Mouse (Mus musculus) heart, embryonic 13.5 days (tissue): ENCODE results near the gene Cacng5. TPM values are rescaled to one million over a fixed set of nuclear protein-coding genes. Genes with fewer than 3 reads are reported as not detected.
A peak's percentile ranks its signal among the peaks of the same experiment; 100 is the strongest.

Source experiments
- ATAC-seq: fragments of 200-750 bp; cut with Nextera tagmentation; 2 replicates; pipeline ENCODE4 v1.8.0; 2017; ENCODE audit warnings: moderate TSS enrichment; ENCODE audit not compliant: insufficient number of reproducible peaks, low FRiP score, low TSS enrichment; ENCODE audit errors: extremely low read depth
- H3K27ac ChIP-seq: fragments of 300-500 bp; sonication (generic); replicated peaks from 2 replicates; pipeline ENCODE4 v1.5.1; 2015; ENCODE audit warnings: moderate library complexity, mild to moderate bottlenecking, inconsistent platforms
- H3K27me3 ChIP-seq: fragments of 300-500 bp; sonication (generic); replicated peaks from 2 replicates; pipeline ENCODE4 v1.6.1; 2015; ENCODE audit warnings: mild to moderate bottlenecking, inconsistent platforms
- H3K36me3 ChIP-seq: fragments of 300-500 bp; sonication (generic); 2 replicates; pipeline ENCODE4 v1.6.1; 2015; ENCODE audit warnings: mild to moderate bottlenecking, inconsistent platforms
- H3K4me1 ChIP-seq: fragments of 300-500 bp; sonication (generic); 2 replicates; pipeline ENCODE4 v1.6.1; 2015; ENCODE audit warnings: inconsistent platforms
- H3K4me2 ChIP-seq: fragments of 300-500 bp; sonication (generic); 2 replicates; pipeline ENCODE4 v1.6.1; 2015; ENCODE audit warnings: inconsistent platforms, mild to moderate bottlenecking, moderate library complexity
- H3K4me3 ChIP-seq: fragments of 300-500 bp; sonication (generic); 2 replicates; pipeline ENCODE4 v1.5.1; 2015; ENCODE audit warnings: moderate library complexity, mild to moderate bottlenecking, inconsistent platforms
- H3K9ac ChIP-seq: fragments of 300-500 bp; sonication (generic); 2 replicates; pipeline ENCODE4 v1.6.1; 2015; ENCODE audit warnings: inconsistent platforms, mild to moderate bottlenecking, moderate library complexity
- H3K9me3 ChIP-seq: fragments of 300-500 bp; sonication (generic); 2 replicates; pipeline ENCODE4 v1.6.1; 2016; ENCODE audit warnings: inconsistent platforms
- WGBS: fragments of 180-500 bp; shearing (Covaris S2); methylation state at CpG from one replicate; pipeline ENCODE4 v1.1.7; 2015; ENCODE audit warnings: mixed read lengths; 5-methylcytosine and 5-hydroxymethylcytosine counted together
- polyA plus RNA-seq: library from polyadenylated mRNA; unstranded; fragments of >200 nt; fragmentation: Nextera tagmentation; extraction: Ambion mirVana; gene quantifications from 2 replicates; pipeline ENCODE4 v1.2.1, GENCODE M21; 2015

The Cacng5 gene
- polyA plus RNA-seq = 0.04 and 0.07 TPM in 2 replicates

DNA sequence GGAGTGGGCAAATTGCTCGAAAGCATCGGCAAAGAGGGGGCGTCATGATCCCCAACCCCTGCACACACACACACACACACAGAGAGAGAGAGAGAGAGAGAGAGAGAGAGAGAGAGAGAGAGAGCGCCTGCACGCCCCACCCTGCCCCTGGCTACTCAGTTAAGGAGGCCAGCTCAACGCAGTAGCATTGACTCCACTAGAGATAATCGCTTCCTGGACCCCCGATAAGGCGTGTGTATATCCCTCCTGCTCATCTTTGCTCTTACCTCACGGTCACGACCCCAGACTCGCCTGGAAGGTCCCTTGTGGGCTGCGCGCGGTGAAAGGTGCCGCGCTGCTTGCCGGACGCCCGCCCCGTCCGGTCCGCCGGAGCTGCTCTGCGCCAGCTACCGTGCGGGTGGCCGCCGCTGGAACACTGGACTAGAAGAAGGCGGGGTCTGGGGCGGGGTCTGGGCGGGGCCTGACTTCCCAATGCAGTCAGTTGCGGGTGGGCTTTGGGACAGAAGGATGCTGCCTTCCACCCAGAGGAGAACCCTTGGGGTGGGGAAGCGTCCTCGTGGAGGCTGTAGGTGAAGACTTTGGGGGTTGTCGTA is at the start of gene Cacng5:
Gene Cacng5, minus strand, starts transcription at position 422 of the 593 bp plus-strand sequence.
- peak within 1 kb of the TSS; percentile 63 for H3K4me2 ChIP-seq
- no peaks in the 10 kb centered on the region for H3K36me3 ChIP-seq
- H3K4me3 ChIP-seq = peak within 1 kb of the TSS; percentile 39
- WGBS = 7% methylated on average over 36 of the region's 36 CpGs
- H3K9ac ChIP-seq = no peak within 1 kb of the TSS; the same call in 1 of the 2 replicates
- peaks cover under 1% of the 10 kb centered on the region; the same call in 1 of the 2 replicates for H3K9me3 ChIP-seq
- H3K27me3 ChIP-seq = peaks cover 67% of the 10 kb centered on the region
- ATAC-seq = no peak
- no peak within 1 kb of the TSS for H3K27ac ChIP-seq
- H3K4me1 ChIP-seq = 0 out of 2 replicates have a peak, but pooled peaks cover 5% of the 10 kb centered on the region

DNA sequence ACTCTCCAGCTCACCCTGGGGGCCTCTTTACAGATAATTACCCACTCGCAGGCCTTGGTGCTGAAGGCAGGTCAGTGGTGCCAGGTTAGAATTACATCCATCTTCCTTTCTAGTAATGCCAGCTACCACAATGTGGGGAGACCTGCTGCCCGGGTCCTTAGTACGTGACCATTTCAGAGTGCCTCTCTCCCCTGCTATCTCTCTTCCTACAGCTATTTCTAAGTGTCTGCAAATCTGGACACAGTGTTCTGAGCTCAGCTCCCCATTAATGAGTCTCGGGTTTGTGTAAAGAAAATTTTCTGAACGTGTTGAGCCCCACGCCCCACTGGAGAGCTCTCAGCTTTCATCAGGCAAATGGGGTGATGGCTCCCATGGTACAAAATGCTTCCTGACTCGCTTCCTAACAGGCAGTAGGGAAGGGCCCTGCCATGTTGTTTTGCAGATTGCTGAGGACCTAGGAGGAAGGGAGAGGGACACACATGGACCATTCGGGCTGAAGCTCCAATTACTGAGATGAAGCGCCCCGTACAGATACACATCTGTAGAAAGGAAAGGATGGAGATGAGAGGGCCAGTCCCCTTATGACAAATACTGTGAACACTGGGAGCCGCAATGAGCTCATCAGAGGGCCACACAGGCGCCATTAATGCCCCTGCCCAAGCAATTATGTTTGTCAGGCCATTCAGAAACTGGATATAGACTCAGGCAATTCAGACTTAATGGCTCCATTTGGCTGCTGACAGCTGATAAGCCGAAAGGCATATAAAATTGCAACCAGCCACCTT is 42.9 kb upstream of the Cacng5 start:
- H3K27ac ChIP-seq = no peak overlapping the region
- no peak for ATAC-seq
- no peak overlapping the region for H3K4me3 ChIP-seq
- no peaks in the 10 kb centered on the region for H3K27me3 ChIP-seq
- H3K36me3 ChIP-seq = peaks cover 50% of the 10 kb centered on the region
- peaks cover 5% of the 10 kb centered on the region for H3K4me1 ChIP-seq
- WGBS = 80% methylated on average over 13 of the region's 13 CpGs
- H3K9me3 ChIP-seq = 0 out of 2 replicates have a peak, but pooled peaks cover 5% of the 10 kb centered on the region
- H3K9ac ChIP-seq = no peak overlapping the region
- no peak overlapping the region for H3K4me2 ChIP-seq

DNA sequence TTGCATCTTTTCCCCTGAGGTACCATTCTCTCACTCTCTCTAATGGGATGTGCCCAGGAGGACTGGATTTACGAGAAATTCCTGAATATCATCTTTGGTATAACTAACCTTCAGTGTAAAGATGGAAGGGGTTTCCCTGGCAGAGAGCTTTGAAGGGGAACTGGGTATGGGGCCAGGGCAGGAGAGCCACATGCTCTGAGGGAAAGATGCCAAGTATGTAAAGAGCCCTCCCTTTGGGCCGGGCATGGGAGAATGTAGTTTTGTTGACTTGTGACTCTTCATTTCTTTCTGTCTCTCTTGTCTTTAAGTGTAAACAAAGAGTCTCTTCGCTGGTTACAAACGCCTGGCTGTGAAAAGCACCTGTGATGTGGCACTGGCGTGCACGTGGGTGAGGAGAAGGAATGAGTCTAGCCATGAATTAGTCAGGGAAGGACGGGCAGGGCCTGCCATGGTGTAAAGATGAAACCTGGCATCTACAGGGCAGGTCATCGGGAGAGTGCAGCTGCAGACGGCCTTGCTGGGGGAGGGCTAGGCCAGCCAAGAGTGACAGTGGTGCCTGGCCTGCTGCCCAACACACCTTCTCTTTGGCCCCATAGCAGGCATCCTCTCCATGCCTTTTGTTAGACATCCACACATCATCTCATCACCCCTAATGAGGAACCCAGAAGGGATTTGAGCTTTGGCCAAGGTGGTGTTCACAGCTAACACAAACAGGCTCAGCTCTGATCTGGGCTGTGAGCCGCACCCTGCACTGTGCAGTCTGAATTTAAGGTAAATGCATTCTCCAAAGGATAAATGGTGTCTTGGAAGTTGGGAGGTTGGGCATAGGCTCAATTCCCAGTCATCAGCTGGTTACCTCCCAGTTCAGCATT is 40.6 kb upstream of the Cacng5 start:
- Histone ChIP-seq H3K9me3 (0 out of 2 replicates have a peak, but pooled peaks cover 3% of the 10 kb centered on the region), H3K4me1 (peaks cover 19% of the 10 kb centered on the region), H3K27ac (no peak overlapping the region), H3K36me3 (peaks cover 51% of the 10 kb centered on the region), H3K27me3 (no peaks in the 10 kb centered on the region), H3K9ac (no peak overlapping the region), H3K4me2 (no peak overlapping the region), H3K4me3 (no peak overlapping the region)
- WGBS = 78% methylated on average over 10 of the region's 10 CpGs
- no peak for ATAC-seq

DNA sequence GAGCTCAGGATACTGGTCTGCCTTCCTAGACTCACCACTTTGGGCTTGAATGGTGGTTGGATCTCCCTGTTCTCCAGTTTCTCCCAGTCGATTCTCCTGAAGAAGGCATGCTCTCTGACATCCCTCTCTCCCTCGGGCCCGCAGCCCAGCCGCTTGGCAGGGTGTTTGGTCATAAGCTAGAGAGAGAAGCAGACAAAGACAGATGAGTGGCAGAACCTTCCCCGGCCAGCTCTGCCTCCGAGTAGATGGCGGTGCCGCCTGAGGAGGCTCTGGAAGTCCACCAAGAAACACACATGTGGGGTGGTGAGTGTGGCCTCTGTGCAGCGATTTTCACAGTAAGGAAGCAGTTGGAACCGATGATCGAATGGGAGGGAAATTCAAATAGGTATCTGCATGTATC is 36.6 kb upstream of the Cacng5 start:
- H3K9me3 ChIP-seq = no peaks in the 10 kb centered on the region
- no peak overlapping the region for H3K27ac ChIP-seq
- WGBS = 88% methylated on average over 11 of the region's 11 CpGs
- no peak overlapping the region for H3K9ac ChIP-seq
- H3K4me2 ChIP-seq = no peak overlapping the region
- no peak for ATAC-seq
- H3K4me3 ChIP-seq = no peak overlapping the region
- H3K27me3 ChIP-seq = no peaks in the 10 kb centered on the region
- peaks cover 28% of the 10 kb centered on the region for H3K4me1 ChIP-seq
- peaks cover 42% of the 10 kb centered on the region for H3K36me3 ChIP-seq

DNA sequence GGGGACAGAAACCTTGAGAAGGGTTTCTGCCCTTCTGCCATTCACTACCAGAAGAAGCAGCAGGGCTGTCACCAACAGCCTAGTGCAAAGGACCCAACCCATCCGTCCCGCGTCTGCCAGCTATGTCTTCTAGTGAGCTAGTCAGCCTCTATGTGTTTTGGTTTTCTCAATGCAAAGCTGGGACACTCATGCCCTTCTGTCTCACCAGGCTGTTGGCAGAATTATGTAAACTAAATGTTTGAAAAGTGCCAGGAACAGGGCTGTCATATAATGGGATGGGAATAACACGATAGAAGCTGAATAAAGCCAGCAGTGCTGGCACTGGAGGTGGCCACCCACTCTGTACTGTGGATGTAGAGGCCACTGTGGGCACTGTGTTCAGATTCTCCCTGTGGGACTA is 35.8 kb upstream of the Cacng5 start:
- H3K36me3 ChIP-seq = peaks cover 50% of the 10 kb centered on the region
- no peak overlapping the region for H3K4me2 ChIP-seq
- ATAC-seq = no peak
- peaks cover 28% of the 10 kb centered on the region for H3K4me1 ChIP-seq
- H3K27me3 ChIP-seq = no peaks in the 10 kb centered on the region
- no peak overlapping the region for H3K27ac ChIP-seq
- no peak overlapping the region for H3K9ac ChIP-seq
- no peaks in the 10 kb centered on the region for H3K9me3 ChIP-seq
- WGBS = 91% methylated on average over 4 of the region's 4 CpGs
- H3K4me3 ChIP-seq = no peak overlapping the region

DNA sequence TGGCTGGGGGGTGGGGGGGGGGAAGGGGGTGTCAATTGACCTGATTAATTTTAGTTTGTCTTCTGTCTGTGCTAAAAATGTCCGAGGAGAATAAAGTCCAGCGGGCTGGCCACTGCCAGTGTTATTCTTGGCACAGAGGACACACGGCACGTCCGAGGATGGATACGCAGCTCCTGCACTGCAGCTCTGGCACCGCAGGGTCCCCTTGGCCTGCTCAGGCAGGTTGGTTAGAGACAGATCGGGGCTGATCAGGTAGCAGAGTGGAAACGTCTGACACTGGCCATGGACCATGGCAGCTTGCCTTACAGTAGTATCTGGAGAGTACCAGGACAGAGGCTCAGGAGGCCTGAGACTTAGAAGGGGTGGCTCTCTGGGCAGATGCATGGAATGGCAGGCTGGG is 35.4 kb upstream of the Cacng5 start:
- no peaks in the 10 kb centered on the region for H3K27me3 ChIP-seq
- peaks cover 54% of the 10 kb centered on the region for H3K36me3 ChIP-seq
- no peak for ATAC-seq
- WGBS = 52% methylated on average over 9 of the region's 9 CpGs
- H3K4me2 ChIP-seq = no peak overlapping the region
- no peaks in the 10 kb centered on the region for H3K9me3 ChIP-seq
- no peak overlapping the region for H3K9ac ChIP-seq
- H3K4me1 ChIP-seq = peaks cover 28% of the 10 kb centered on the region
- no peak overlapping the region for H3K27ac ChIP-seq
- no peak overlapping the region for H3K4me3 ChIP-seq

DNA sequence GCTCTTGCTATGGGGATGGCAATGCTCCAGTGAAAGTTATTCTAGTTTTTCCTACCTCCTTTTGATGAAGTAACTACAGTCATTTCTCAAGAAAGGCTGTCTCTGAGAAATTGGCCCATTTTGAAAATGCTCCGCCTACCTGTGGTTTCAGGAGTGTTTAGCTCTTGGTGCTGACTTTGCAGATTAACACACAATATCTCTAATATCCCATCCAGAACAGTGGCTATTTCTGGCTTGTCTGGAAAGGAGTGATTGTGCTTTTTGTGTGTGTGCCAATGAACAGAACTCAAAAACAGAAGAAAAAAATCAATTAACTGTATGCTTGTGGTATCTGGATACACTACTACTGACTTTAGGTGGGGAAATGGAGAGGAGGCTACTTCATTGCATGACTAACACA is 33.1 kb upstream of the Cacng5 start:
- Histone ChIP-seq H3K9me3 (peaks cover 6% of the 10 kb centered on the region; the same call in 1 of the 2 replicates), H3K4me2 (no peak overlapping the region), H3K4me3 (no peak overlapping the region), H3K9ac (no peak overlapping the region), H3K36me3 (peaks cover 67% of the 10 kb centered on the region), H3K27me3 (no peaks in the 10 kb centered on the region), H3K4me1 (peaks cover 24% of the 10 kb centered on the region), H3K27ac (no peak overlapping the region)
- WGBS = 93% methylated on average over 1 of the region's 1 CpGs
- no peak for ATAC-seq

DNA sequence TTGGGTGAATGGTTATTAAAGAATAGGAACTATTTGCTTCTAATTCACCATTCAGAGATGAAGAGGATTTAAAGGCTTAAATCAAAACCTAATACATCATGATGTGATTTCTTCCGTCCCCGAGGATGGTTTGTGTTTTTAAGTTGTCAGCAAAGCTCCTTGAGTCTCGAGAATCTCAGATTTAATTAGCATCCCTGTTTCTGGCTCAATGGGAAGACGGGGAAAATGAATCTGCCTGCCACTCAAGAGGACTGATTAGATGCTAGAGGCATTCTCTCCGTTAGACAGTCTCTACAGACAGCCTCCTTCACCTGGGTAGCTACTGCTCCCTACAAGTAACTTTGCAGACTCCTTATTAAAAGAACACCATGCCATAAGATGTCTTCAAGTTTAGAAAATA is 32.0 kb upstream of the Cacng5 start:
- Histone ChIP-seq H3K9ac (no peak overlapping the region), H3K4me3 (no peak overlapping the region), H3K36me3 (peaks cover 72% of the 10 kb centered on the region), H3K27ac (no peak overlapping the region), H3K4me1 (peaks cover 14% of the 10 kb centered on the region), H3K27me3 (no peaks in the 10 kb centered on the region), H3K9me3 (peaks cover 6% of the 10 kb centered on the region; the same call in 1 of the 2 replicates), H3K4me2 (no peak overlapping the region)
- no peak for ATAC-seq
- 69% methylated on average over 5 of the region's 5 CpGs for WGBS

DNA sequence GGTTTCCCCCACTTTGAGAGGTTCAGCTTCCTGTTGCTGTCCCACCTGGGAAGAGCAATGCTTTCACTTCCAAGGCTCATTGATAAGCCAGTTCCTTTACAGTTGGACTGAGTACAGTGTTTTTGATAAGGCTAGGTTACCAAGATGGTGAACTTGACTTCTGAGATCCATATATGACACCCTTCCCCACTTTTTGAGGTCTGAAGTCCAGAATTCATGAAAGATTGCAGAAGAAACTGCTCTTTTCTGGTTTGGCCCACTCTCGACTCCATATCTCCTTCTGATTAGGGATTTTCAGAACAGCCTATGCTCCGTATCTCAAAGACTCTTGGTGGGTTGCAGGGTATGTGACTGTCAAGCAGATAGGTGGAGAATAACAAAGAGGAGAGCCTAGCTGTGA is 22.1 kb upstream of the Cacng5 start:
- no peaks in the 10 kb centered on the region for H3K27me3 ChIP-seq
- 75% methylated on average over 2 of the region's 2 CpGs for WGBS
- H3K4me3 ChIP-seq = no peak overlapping the region
- peaks cover 54% of the 10 kb centered on the region for H3K36me3 ChIP-seq
- no peak overlapping the region for H3K27ac ChIP-seq
- H3K9ac ChIP-seq = no peak overlapping the region
- peaks cover 33% of the 10 kb centered on the region for H3K9me3 ChIP-seq
- H3K4me1 ChIP-seq = no peaks in the 10 kb centered on the region
- no peak for ATAC-seq
- H3K4me2 ChIP-seq = no peak overlapping the region

DNA sequence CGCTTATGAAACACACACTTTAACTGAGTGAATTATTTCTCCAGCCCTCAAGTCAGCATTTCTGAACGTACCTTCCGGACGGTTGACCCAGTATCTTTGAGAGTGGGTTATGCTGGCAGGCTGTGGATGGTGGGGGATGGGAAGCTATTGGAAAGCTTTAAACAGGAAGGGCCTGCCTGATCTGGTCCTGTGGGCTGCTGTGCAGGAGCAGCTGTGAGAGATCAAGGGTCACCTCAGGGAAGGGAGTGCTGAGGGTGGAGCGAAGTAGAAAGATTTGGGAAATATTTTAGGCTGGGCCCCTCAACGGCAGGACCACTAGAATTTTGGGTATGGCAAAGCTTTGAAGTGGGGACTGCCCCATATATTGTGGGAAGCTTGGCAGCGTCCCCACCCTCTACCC is 16.9 kb upstream of the Cacng5 start:
- Histone ChIP-seq H3K4me2 (no peak overlapping the region), H3K27me3 (no peaks in the 10 kb centered on the region), H3K4me1 (no peaks in the 10 kb centered on the region), H3K27ac (no peak overlapping the region), H3K9me3 (peaks cover 5% of the 10 kb centered on the region; the same call in 1 of the 2 replicates), H3K4me3 (no peak overlapping the region), H3K36me3 (peaks cover 4% of the 10 kb centered on the region), H3K9ac (no peak overlapping the region)
- ATAC-seq = no peak
- 60% methylated on average over 7 of the region's 7 CpGs for WGBS

DNA sequence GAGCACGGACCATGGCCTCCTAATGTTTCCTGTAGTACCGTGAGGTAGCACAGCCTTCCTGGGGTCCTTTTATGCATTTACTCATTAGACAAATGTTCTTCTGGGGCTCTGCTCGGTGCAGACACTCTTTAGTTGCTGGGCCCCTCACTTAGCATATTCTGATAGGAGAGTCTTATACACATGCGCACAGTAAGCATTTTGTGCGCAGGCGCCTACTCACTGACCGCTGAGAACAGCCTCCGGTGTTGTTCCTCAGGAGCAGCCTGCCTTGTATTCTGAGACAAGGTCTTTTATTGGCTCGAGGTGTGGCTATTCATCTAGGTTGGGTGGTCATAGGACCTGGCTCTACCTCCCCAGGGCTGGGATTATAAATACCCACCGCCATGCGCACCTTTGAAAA is 16.4 kb upstream of the Cacng5 start:
- no peak for ATAC-seq
- peaks cover 5% of the 10 kb centered on the region; the same call in 1 of the 2 replicates for H3K9me3 ChIP-seq
- H3K27ac ChIP-seq = no peak overlapping the region
- no peak overlapping the region for H3K4me2 ChIP-seq
- H3K36me3 ChIP-seq = no peaks in the 10 kb centered on the region
- H3K9ac ChIP-seq = no peak overlapping the region
- WGBS = 85% methylated on average over 11 of the region's 11 CpGs
- H3K4me1 ChIP-seq = no peaks in the 10 kb centered on the region
- no peaks in the 10 kb centered on the region for H3K27me3 ChIP-seq
- no peak overlapping the region for H3K4me3 ChIP-seq
